Mouse (Mus musculus) layer of hippocampus, adult 11-12 months (tissue): ENCODE results near the gene Snx1.

ENCODE experiments used
- DNase-seq: peaks from one replicate; pipeline ENCODE4 v3.0.0; 2022; ENCODE audit warnings: low spot score

Snx1 gene

GRCm38 (mm10) chr9:66127193-66127546 is 783 bp upstream of the Snx1 start:
- DNase-seq: no peak

- DNase-seq: no peak
Observed at GRCm38 (mm10) chr9:66125543-66126455, 588 bp downstream of the Snx1 start.

- peak; percentile 96 for DNase-seq
Observed at GRCm38 (mm10) chr9:66124681-66125542, 1.5 kb downstream of the Snx1 start.

GRCm38 (mm10) chr9:66124111-66124531 is 2.3 kb downstream of the Snx1 start:
- peak; percentile 25 for DNase-seq

GRCm38 (mm10) chr9:66123648-66124047 is 2.7 kb downstream of the Snx1 start:
- no peak for DNase-seq

GRCm38 (mm10) chr9:66121421-66121820 is 5.0 kb downstream of the Snx1 start:
- DNase-seq: no peak

- DNase-seq: no peak
Observed at GRCm38 (mm10) chr9:66120945-66121344, 5.4 kb downstream of the Snx1 start.

GRCm38 (mm10) chr9:66120106-66120505 is 6.3 kb downstream of the Snx1 start:
- no peak for DNase-seq

- DNase-seq: no peak
Observed at GRCm38 (mm10) chr9:66119498-66119897, 6.9 kb downstream of the Snx1 start.

- no peak for DNase-seq
Observed at GRCm38 (mm10) chr9:66116890-66117289, 9.5 kb downstream of the Snx1 start.

- DNase-seq: no peak
Observed at GRCm38 (mm10) chr9:66114341-66114740, 12.0 kb downstream of the Snx1 start.

GRCm38 (mm10) chr9:66110611-66111379 is 15.6 kb downstream of the Snx1 start:
- DNase-seq: no peak

GRCm38 (mm10) chr9:66110126-66110525 is 16.3 kb downstream of the Snx1 start:
- DNase-seq: no peak

GRCm38 (mm10) chr9:66109574-66109973 is 16.8 kb downstream of the Snx1 start:
- DNase-seq: no peak

- DNase-seq: no peak
Observed at GRCm38 (mm10) chr9:66105168-66105567, 21.2 kb downstream of the Snx1 start.

GRCm38 (mm10) chr9:66104601-66105000 is 21.8 kb downstream of the Snx1 start:
- no peak for DNase-seq

GRCm38 (mm10) chr9:66102668-66103067 is 23.7 kb downstream of the Snx1 start:
- DNase-seq: no peak

GRCm38 (mm10) chr9:66101577-66101976 is 24.8 kb downstream of the Snx1 start:
- peak; percentile 61 for DNase-seq

- no peak for DNase-seq
Observed at GRCm38 (mm10) chr9:66092664-66093063, 33.7 kb downstream of the Snx1 start.

- no peak for DNase-seq
Observed at GRCm38 (mm10) chr9:66091327-66092231, 34.8 kb downstream of the Snx1 start.

- DNase-seq: no peak
Observed at GRCm38 (mm10) chr9:66090593-66091244, 35.7 kb downstream of the Snx1 start.
